Mouse (Mus musculus) bone marrow, adult 2 months (tissue): ENCODE results near the gene Ces1b.

Experiments used
- CTCF ChIP-seq: fragments of 200-500 bp; IDR thresholded peaks from 2 replicates; pipeline ENCODE4 v1.5.1; 2011; ENCODE audit warnings: low read length, control low read depth; ENCODE audit not compliant: control insufficient read depth, insufficient read depth
- POLR2A ChIP-seq: fragments of 200-500 bp; IDR thresholded peaks from 2 replicates; pipeline ENCODE4 v1.6.1; 2011; ENCODE audit warnings: low read depth, mild to moderate bottlenecking, control low read depth, low read length, borderline replicate concordance; ENCODE audit not compliant: control insufficient read depth

DNA sequence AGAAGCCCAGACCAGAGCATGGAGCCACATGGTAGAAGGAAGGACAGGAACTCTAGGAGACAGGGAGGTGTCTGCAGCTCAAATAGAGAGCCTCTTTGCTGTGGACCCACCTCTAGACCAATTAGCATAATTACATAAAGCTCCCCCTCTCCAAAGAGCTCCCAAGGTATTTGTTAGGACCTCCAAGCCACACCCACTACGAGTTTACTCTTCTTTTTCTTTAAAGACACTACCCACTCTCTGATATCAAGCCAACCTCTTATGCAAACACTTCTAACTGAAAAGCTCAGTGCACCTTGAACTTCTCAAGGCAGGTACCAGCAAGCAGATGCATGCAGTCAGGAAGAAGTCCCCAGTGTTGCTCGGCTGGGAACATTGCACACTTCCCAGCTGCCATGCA lies at the start of gene Ces1b:
- TF ChIP-seq POLR2A: no peak
- no peak for TF ChIP-seq CTCF
